Mouse (Mus musculus): ENCODE results near the gene Txndc15.

DNA sequence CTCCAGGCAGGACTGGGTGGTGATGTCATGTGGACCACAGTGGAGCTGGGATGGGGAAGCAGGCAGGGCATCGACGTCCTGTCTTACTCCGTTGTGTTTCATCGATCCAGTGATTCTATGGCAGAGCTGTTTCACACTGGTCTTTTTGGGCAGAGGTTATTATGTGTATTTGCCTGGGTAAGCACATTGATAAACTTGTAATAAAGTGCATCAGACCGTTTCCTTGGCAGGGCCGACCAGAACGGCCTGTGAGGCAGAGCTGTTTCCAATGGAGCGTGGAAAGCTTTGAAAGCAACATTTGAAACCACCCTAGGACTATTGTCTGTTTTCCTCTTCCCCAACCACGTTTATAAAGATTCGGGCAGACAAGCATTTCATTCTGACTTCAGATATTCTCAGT, 46.1 kb downstream of the Txndc15 start:
- no peak for TF ChIP-seq POLR2A (IDR thresholded peaks at IDR 0.05; ENCODE audit: low read depth, low read length)
- no peak for TF ChIP-seq CTCF (IDR thresholded peaks at IDR 0.05; ENCODE audit: extremely low read depth, insufficient read length, insufficient replicate concordance, low read depth, low read length)

All from small intestine, adult 2 months (tissue).